Mouse (Mus musculus) small intestine, adult 10 weeks (tissue): Measurements from ENCODE around the gene Gpx7. TPM values are rescaled to one million over a fixed set of nuclear protein-coding genes. Genes with fewer than 3 reads are reported as not detected.

Experiments used
- polyA plus RNA-seq: library from polyadenylated mRNA; stranded (reverse); fragments of 350-450 nt; fragmentation: Illumina TruSeq; extraction: RNeasy Lipid Tissue Mini Kit (QIAGEN cat#74804); gene quantifications from one replicate; pipeline ENCODE4 v1.2.3, GENCODE M21; 2014; ENCODE audit warnings: low replicate concordance

The Gpx7 gene
- polyA plus RNA-seq = not detected

DNA sequence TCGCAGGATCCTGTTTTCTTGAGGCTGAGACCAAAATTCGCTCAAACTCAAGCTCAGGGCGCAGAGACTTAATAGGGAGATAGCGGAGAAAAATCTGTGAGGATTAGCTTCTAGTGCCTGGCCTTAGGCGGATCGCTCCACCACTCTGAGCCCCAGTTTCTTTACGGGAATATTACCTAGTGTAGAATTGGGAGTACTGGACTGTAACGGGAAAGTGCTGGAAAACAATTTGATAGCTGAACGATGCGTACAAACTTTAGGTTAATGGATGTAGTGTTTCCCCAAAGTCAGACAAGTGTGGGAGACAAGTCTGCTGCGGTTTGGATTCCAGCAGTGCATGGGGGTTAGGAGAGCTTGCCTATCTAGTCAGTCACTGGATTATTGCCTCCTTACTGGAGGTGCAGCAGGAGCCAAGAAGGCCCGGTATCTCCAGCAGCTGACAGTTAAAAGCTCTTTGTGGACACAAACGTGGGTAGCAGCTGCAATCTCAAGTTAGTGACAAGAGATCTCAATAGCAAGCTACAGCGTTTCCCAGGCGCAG, at the start of gene Gpx7:
Gene Gpx7 (minus strand): TSS at position 101 of the 541 bp plus-strand sequence.

DNA sequence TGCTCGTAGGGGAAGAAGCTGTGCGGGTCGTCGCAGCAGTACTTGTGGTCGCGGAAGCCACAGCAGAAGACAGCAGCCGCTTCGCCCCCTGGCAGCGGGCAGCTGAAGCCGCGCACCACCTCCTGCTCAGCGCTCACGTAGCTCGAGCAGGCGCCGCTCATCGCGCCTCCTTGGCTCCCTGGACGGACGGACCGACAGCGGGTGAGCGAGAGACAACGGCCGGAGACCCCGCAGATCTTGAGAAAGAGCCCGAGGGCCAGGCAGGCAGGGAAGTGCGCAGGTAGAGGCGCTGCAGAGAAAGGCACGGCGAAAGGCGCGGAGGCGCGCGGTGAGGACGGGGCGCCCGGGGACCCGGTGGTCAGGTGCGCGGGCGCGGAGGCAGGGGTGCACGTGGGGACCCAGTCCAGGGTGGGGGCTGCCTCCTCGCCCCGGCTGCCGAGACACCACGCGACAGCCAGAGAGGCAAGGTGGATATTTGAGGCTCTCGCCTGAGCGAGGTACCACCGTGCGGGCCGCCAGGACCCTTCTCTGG, 23.5 kb downstream of the Gpx7 start, which contains the start of gene Shisal2a:
Gene Shisal2a (minus strand): TSS at position 167 of the 532 bp plus-strand sequence.

Other genes with a start within 250 kb of the Gpx7 start
- 9.0 TPM for gene Echdc2, start 241.5 kb downstream of the Gpx7 start, polyA plus RNA-seq
- gene Zyg11a, start 188.9 kb downstream of the Gpx7 start, polyA plus RNA-seq = 1.5 TPM
- gene Zyg11b, start 105.9 kb downstream of the Gpx7 start, polyA plus RNA-seq = 37.2 TPM
- 10.7 TPM for gene Coa7, start 78.8 kb downstream of the Gpx7 start, polyA plus RNA-seq
- not detected for gene Shisal2a, start 23.6 kb downstream of the Gpx7 start, polyA plus RNA-seq
- gene Tut4, start 52.5 kb upstream of the Gpx7 start, polyA plus RNA-seq = 19.3 TPM
- 48.5 TPM for gene Prpf38a, start 172.4 kb upstream of the Gpx7 start, polyA plus RNA-seq
- gene Orc1, start 172.5 kb upstream of the Gpx7 start, polyA plus RNA-seq = 0.97 TPM
- 34.9 TPM for gene Cc2d1b, start 213.0 kb upstream of the Gpx7 start, polyA plus RNA-seq